Mouse (Mus musculus) CH12.LX (cell line): ENCODE data around the gene Fpr1. TPM values are rescaled to one million over a fixed set of nuclear protein-coding genes. Genes with fewer than 3 reads are reported as not detected.

ENCODE experiments used
- DNase-seq: peaks from one replicate; pipeline ENCODE4 v3.0.0-alpha.2; 2013; ENCODE audit errors: extremely low read depth
- H3K27ac ChIP-seq: 2 replicates; pipeline ENCODE4 v1.5.1; 2012; ENCODE audit warnings: low read depth, mild to moderate bottlenecking, control low read depth, moderate library complexity; ENCODE audit not compliant: insufficient read depth
- H3K27me3 ChIP-seq: replicated peaks from 2 replicates; pipeline ENCODE3; 2012; ENCODE audit warnings: inconsistent platforms
- H3K36me3 ChIP-seq, 2 experiments: replicated peaks in 1 of 2; 2 replicates each; pipeline versions ENCODE3 to v1.6.1; 2012; ENCODE audit warnings: inconsistent platforms in 1 of 2, low read length in 1 of 2, mild to moderate bottlenecking in 1 of 2, mixed read lengths in 1 of 2, moderate library complexity in 1 of 2; ENCODE audit not compliant: control insufficient read depth in 1 of 2, insufficient read depth in 1 of 2
- H3K4me1 ChIP-seq, 2 experiments: 2 replicates each; pipeline ENCODE4 v1.6.1; 2012; ENCODE audit warnings: inconsistent platforms in 1 of 2, moderate library complexity in 1 of 2; ENCODE audit not compliant: insufficient read depth in 2 of 2, control insufficient read depth in 1 of 2
- H3K4me2 ChIP-seq: 2 replicates; pipeline ENCODE4 v1.6.1; 2012; ENCODE audit warnings: low read depth, mild to moderate bottlenecking, control low read depth; ENCODE audit not compliant: poor library complexity, insufficient read depth, severe bottlenecking
- H3K4me3 ChIP-seq, 3 experiments: fragments of 150-350 bp in 1 of 3; sonication (generic) in 1 of 3; replicated peaks in 1 of 3; 2 replicates each; pipeline versions ENCODE3 to v1.5.1; 2011 to 2012; ENCODE audit warnings: low read depth in 2 of 3, low read length in 2 of 3, mild to moderate bottlenecking in 2 of 3, moderate library complexity in 2 of 3, control low read depth in 1 of 3, improper control_type of control experiment in 1 of 3, inconsistent platforms in 1 of 3, mixed read lengths in 1 of 3; ENCODE audit not compliant: poor library complexity in 1 of 3
- H3K79me2 ChIP-seq: replicated peaks from 2 replicates; pipeline ENCODE4 v1.6.1; 2012; ENCODE audit warnings: mild to moderate bottlenecking, moderate library complexity; ENCODE audit not compliant: control insufficient read depth, poor library complexity, insufficient read depth, severe bottlenecking; ENCODE audit errors: extremely low read depth
- H3K9ac ChIP-seq: 2 replicates; pipeline ENCODE4 v1.6.1; 2012; ENCODE audit warnings: low read depth, mild to moderate bottlenecking, control low read depth, moderate library complexity; ENCODE audit not compliant: insufficient read depth
- H3K9me3 ChIP-seq: replicated peaks from 2 replicates; pipeline ENCODE3; 2012; ENCODE audit warnings: low read length, inconsistent platforms, mixed read lengths
- BHLHE40 ChIP-seq: IDR thresholded peaks from 2 replicates; pipeline ENCODE4 v1.6.1; 2011; ENCODE audit warnings: mild to moderate bottlenecking, low read depth, low read length, improper control_type of control experiment
- CHD2 ChIP-seq: IDR thresholded peaks from 2 replicates; pipeline ENCODE4 v1.6.1; 2011; ENCODE audit warnings: low read length, improper control_type of control experiment
- E2F4 ChIP-seq: IDR thresholded peaks from 2 replicates; pipeline ENCODE4 v1.6.1; 2011; ENCODE audit warnings: low read depth, low read length, improper control_type of control experiment; ENCODE audit not compliant: insufficient replicate concordance
- EP300 ChIP-seq: IDR thresholded peaks from 2 replicates; pipeline ENCODE4 v1.6.1; 2011; ENCODE audit warnings: low read length, improper control_type of control experiment
- ETS1 ChIP-seq: conservative IDR thresholded peaks from 2 replicates; pipeline ENCODE4 v1.6.1; 2012; ENCODE audit warnings: low read depth, mild to moderate bottlenecking, inconsistent platforms, low read length, improper control_type of control experiment, moderate library complexity
- GABPA ChIP-seq: IDR thresholded peaks from 2 replicates; pipeline ENCODE4 v1.6.1; 2012; ENCODE audit warnings: low read depth, low read length, improper control_type of control experiment, inconsistent platforms; ENCODE audit not compliant: insufficient replicate concordance
- IRF4 ChIP-seq: IDR thresholded peaks from 2 replicates; pipeline ENCODE4 v1.6.1; 2014; ENCODE audit warnings: low read depth, mild to moderate bottlenecking, inconsistent platforms, low read length, improper control_type of control experiment
- JUND ChIP-seq: conservative IDR thresholded peaks from 2 replicates; pipeline ENCODE4 v1.6.1; 2011; ENCODE audit warnings: low read depth, low read length, improper control_type of control experiment
- MAZ ChIP-seq: IDR thresholded peaks from 2 replicates; pipeline ENCODE4 v1.6.1; 2012; ENCODE audit warnings: low read depth, mild to moderate bottlenecking, inconsistent platforms, low read length, improper control_type of control experiment, moderate library complexity
- MEF2A ChIP-seq: IDR thresholded peaks from 2 replicates; pipeline ENCODE4 v1.6.1; 2014; ENCODE audit warnings: low read depth, mild to moderate bottlenecking, inconsistent platforms, low read length, improper control_type of control experiment, borderline replicate concordance
- MXI1 ChIP-seq: IDR thresholded peaks from 2 replicates; pipeline ENCODE4 v1.6.1; 2011; ENCODE audit warnings: mild to moderate bottlenecking, low read depth, low read length, improper control_type of control experiment
- MYC ChIP-seq: IDR thresholded peaks from 2 replicates; pipeline ENCODE4 v1.6.1; 2011; ENCODE audit warnings: low read depth, mild to moderate bottlenecking, improper control_type of control experiment, low read length
- NRF1 ChIP-seq: IDR thresholded peaks from 2 replicates; pipeline ENCODE4 v1.6.1; 2014; ENCODE audit warnings: low read depth, mild to moderate bottlenecking, inconsistent platforms, low read length, improper control_type of control experiment, moderate library complexity
- PAX5 ChIP-seq: IDR thresholded peaks from 2 replicates; pipeline ENCODE4 v1.6.1; 2012; ENCODE audit warnings: low read length, inconsistent platforms, mixed read lengths
- POLR2A ChIP-seq: IDR thresholded peaks from 2 replicates; pipeline ENCODE4 v1.6.1; 2011; ENCODE audit warnings: low read depth, mild to moderate bottlenecking, improper control_type of control experiment, low read length
- POLR2AphosphoS2 ChIP-seq: IDR thresholded peaks from 2 replicates; pipeline ENCODE4 v1.6.1; 2011; ENCODE audit warnings: low read depth, low read length, improper control_type of control experiment
- RCOR1 ChIP-seq: conservative IDR thresholded peaks from 2 replicates; pipeline ENCODE4 v1.6.1; 2012; ENCODE audit warnings: low read depth, mild to moderate bottlenecking, inconsistent platforms, low read length, improper control_type of control experiment
- SMC3 ChIP-seq: IDR thresholded peaks from 2 replicates; pipeline ENCODE4 v1.6.1; 2011; ENCODE audit warnings: low read depth, low read length, improper control_type of control experiment
- TBP ChIP-seq: conservative IDR thresholded peaks from 2 replicates; pipeline ENCODE4 v1.6.1; 2011; ENCODE audit warnings: low read depth, low read length, improper control_type of control experiment
- TCF12 ChIP-seq: IDR thresholded peaks from 2 replicates; pipeline ENCODE4 v1.6.1; 2014; ENCODE audit warnings: low read depth, mild to moderate bottlenecking, inconsistent platforms, low read length, improper control_type of control experiment
- USF1 ChIP-seq: IDR thresholded peaks from 2 replicates; pipeline ENCODE4 v1.6.1; 2014; ENCODE audit warnings: low read depth, mild to moderate bottlenecking, inconsistent platforms, low read length, improper control_type of control experiment
- USF2 ChIP-seq: conservative IDR thresholded peaks from 2 replicates; pipeline ENCODE4 v1.6.1; 2011; ENCODE audit warnings: low read depth, low read length, improper control_type of control experiment
- ZC3H11A ChIP-seq: IDR thresholded peaks from 2 replicates; pipeline ENCODE4 v1.6.1; 2012; ENCODE audit warnings: low read depth, mild to moderate bottlenecking, inconsistent platforms, low read length, improper control_type of control experiment
- ZKSCAN1 ChIP-seq: IDR thresholded peaks from 2 replicates; pipeline ENCODE4 v1.6.1; 2012; ENCODE audit warnings: low read depth, inconsistent platforms, low read length, improper control_type of control experiment, borderline replicate concordance
- ZNF384 ChIP-seq: IDR thresholded peaks from 2 replicates; pipeline ENCODE4 v1.6.1; 2012; ENCODE audit warnings: low read depth, low read length, improper control_type of control experiment, inconsistent platforms
- dilution Hi-C: fragments of 300-500 bp; cut with MboI; formaldehyde crosslinking; loops from 2 replicates; pipeline ENCODE4 v1.14.3; 2020; ENCODE audit warnings: low sequenced_read_pairs; ENCODE audit not compliant: extremely low pct_unique_long_range_greater_than_20kb, extremely low pct_ligation_motif_present
- in situ Hi-C: fragments of 300-500 bp; cut with MboI; formaldehyde crosslinking; loops from 3 replicates; pipeline ENCODE4 v1.14.3; 2019; ENCODE audit warnings: low sequenced_read_pairs, low pct_ligation_motif_present, low pct_unique_long_range_greater_than_20kb, mixed read lengths
- polyA plus RNA-seq: library from polyadenylated mRNA; unstranded; fragments of >175 nt; gene quantifications from 2 replicates; pipeline ENCODE4 v1.2.1, GENCODE M21; 2012; ENCODE audit warnings: low read depth; ENCODE audit not compliant: insufficient read length
- total RNA-seq, 2 experiments: library from RNA; depleted of rRNA; stranded (reverse); fragments of 300-350 nt in 1 of 2; fragments of >200 nt in 1 of 2; gene quantifications; 2 replicates each; pipeline ENCODE4 v1.2.3; 2012 to 2014

The Fpr1 gene
- total and polyA plus RNA-seq, 3 experiments = not detected

DNA sequence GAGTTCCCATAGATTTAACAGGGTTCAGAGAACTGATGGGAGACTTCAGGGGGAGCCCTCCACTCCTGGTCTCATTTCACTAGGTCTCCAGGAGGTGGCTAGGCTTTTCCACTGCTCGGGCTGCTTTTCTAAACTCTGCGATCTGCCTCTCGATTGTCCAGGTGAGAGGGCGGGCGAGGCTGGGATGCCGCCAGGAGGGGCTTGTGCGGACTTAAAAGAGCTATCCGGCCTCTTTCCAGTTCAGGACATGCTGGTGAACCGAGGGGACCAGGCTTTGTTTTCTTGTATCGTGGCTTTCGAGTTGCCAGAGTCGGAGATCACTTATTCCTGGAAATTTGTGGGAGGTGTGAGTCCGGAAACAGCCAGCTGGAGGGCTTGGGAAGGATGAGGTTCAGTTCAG, 46.3 kb downstream of the Fpr1 start:
- H3K4me3 ChIP-seq = peak overlapping the region in 2 of 3 experiments; percentile 74 to 77
- no peak overlapping the region for H3K9ac ChIP-seq
- H3K4me1 ChIP-seq = peaks cover 3 to 12% of the 10 kb centered on the region in 2 experiments; a peak in 3 of 4 replicates
- H3K27ac ChIP-seq = no peak overlapping the region
- no peaks in the 10 kb centered on the region for H3K79me2 ChIP-seq
- H3K36me3 ChIP-seq = peaks cover 0 to 16% of the 10 kb centered on the region in 2 experiments
- H3K9me3 ChIP-seq = no peaks in the 10 kb centered on the region
- no peak for TF ChIP-seq MXI1
- TF ChIP-seq RCOR1 = no peak
- TF ChIP-seq POLR2A = no peak
- no peak for TF ChIP-seq USF2
- no peak for TF ChIP-seq EP300
- no peak for TF ChIP-seq NRF1
- no peak for TF ChIP-seq PAX5
- no peak for TF ChIP-seq JUND
- no peak for TF ChIP-seq MAZ
- TF ChIP-seq IRF4 = no peak
- no peak for TF ChIP-seq ZC3H11A
- TF ChIP-seq MEF2A = no peak
- no peak for TF ChIP-seq GABPA
- TF ChIP-seq MYC = no peak
- TF ChIP-seq ETS1 = no peak
- TF ChIP-seq ZNF384 = no peak
- TF ChIP-seq CHD2 = no peak
- DNase-seq = no peak
- in situ Hi-C loops = no loop called here
- H3K4me2 ChIP-seq = peak overlapping the region; percentile 72; the same call in 1 of the 2 replicates
- dilution Hi-C loops = no loop called here
- peaks cover 1% of the 10 kb centered on the region for H3K27me3 ChIP-seq

DNA sequence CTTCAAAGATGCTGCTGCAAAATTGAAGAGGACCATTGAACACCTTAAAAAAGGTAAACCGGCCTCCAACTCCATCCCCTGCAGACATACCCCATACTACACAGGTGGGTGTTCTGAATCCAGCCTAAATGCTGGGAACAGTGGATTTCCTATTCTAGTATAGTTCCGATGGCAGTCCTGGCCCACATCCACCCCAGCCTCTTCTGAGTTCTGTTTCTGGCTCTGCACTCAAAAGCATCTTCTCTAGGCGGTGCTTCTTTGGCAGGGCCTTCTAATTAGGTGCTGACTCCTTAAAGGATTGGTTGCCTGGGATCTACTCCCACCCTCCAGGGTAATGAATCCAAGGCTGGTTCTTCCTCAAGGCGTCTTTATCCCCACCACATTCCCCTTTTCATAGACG, 47.6 kb downstream of the Fpr1 start:
- Histone ChIP-seq H3K36me3 (peaks cover 0 to 10% of the 10 kb centered on the region in 2 experiments), H3K4me2 (no peak overlapping the region), H3K27ac (no peak overlapping the region), H3K9ac (no peak overlapping the region), H3K4me1 (peaks cover 3 to 12% of the 10 kb centered on the region in 2 experiments; a peak in 3 of 4 replicates), H3K9me3 (no peaks in the 10 kb centered on the region), H3K4me3 (no peak overlapping the region), H3K79me2 (no peaks in the 10 kb centered on the region), H3K27me3 (peaks cover 1% of the 10 kb centered on the region)
- in situ Hi-C loops = no loop called here
- no peak for DNase-seq
- dilution Hi-C loops = no loop called here
- TF ChIP-seq ZKSCAN1 (no peak), ZNF384 (no peak), BHLHE40 (no peak), SMC3 (no peak), ZC3H11A (no peak), TBP (no peak), JUND (no peak), MAZ (no peak), E2F4 (no peak), USF1 (no peak), TCF12 (no peak), POLR2AphosphoS2 (no peak)
